Mouse (Mus musculus) bone marrow, adult 2 months (tissue): ENCODE measurements around the gene C1qbp.

Source experiments
- CTCF ChIP-seq: fragments of 200-500 bp; IDR thresholded peaks from 2 replicates; pipeline ENCODE4 v1.5.1; 2011; ENCODE audit warnings: low read length, control low read depth; ENCODE audit not compliant: control insufficient read depth, insufficient read depth
- POLR2A ChIP-seq: fragments of 200-500 bp; IDR thresholded peaks from 2 replicates; pipeline ENCODE4 v1.6.1; 2011; ENCODE audit warnings: low read depth, mild to moderate bottlenecking, control low read depth, low read length, borderline replicate concordance; ENCODE audit not compliant: control insufficient read depth

DNA sequence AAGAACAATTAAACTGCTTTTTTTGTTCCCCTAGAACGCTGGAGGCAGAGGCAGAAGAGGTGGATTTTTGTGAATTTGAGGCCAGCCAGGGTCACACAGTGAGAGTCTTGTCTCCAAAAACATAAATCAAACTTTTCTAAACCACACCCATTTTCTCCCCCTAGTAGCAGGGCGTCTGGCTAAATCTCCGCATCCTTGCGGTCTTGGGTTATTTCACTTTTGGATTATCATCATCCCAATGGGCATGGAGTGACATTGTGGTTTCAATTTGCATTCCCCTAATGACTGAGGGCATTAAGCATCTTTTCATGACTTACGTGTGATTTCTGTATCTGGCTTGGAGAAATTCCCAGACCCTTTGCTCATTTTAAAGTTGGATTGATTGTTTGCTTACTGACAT, 51.4 kb downstream of the C1qbp start:
- TF ChIP-seq CTCF (no peak), POLR2A (no peak)
